ENCODE assay signal across 13 mouse cellular contexts in the genomic region with DNA sequence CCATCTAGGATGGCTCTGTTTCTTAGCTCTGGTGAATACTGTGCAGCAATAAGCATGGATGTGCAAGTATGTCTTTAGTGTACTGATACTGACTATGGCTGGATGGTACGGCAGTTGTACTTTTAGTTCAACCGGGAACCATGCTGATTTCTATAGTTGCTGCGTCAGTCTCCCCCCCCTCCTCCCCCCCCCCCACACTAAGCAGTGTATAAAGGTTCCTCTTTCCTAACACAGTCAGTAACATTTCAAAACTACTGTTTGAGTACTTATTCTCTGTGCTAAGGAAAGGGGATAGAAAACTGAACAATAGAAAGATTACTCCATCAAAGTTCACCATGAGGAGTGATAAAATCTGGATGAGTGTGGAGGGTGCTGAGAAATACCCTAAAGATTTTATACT.
"Had no signal": no experiment of that assay in that cellular context is flagged by ENCODE, and none has a peak within 500 bp of the region (broad histone marks: within the 10 kb centered on the region; RNA-seq: fewer than 3 reads in every experiment).

No protein-coding gene starts in this region.

- H3K4me2 ChIP-seq: kidney, embryonic 15.5 days; limb, embryonic 15.5 days; liver, embryonic 13.5 days; midbrain, embryonic 11.5 days; midbrain, embryonic 15.5 days; neural tube, embryonic 13.5 days had no signal

- H3K36me3 ChIP-seq: kidney, embryonic 15.5 days; limb, embryonic 15.5 days; liver, embryonic 13.5 days; midbrain, embryonic 15.5 days; neural tube, embryonic 13.5 days had no signal

- H3K4me1 ChIP-seq: kidney, embryonic 15.5 days; limb, embryonic 15.5 days; midbrain, embryonic 15.5 days; neural tube, embryonic 13.5 days had no signal

- H3K9ac ChIP-seq: kidney, embryonic 15.5 days; limb, embryonic 15.5 days; liver, embryonic 13.5 days; midbrain, embryonic 15.5 days; neural tube, embryonic 13.5 days had no signal

- DNase-seq: kidney, adult 18-20 months; kidney, postnatal 14 days; layer of hippocampus, adult 9-11 months; layer of hippocampus, postnatal 36 days; liver, embryonic 13.5 days; lung, adult 18-20 months; right cerebral cortex, postnatal 14 days; thymus, postnatal 14 days had no signal

- H3K27ac ChIP-seq: kidney, embryonic 15.5 days; limb, embryonic 15.5 days; liver, embryonic 13.5 days; midbrain, embryonic 15.5 days; neural tube, embryonic 13.5 days had no signal

- H3K27me3 ChIP-seq: kidney, embryonic 15.5 days; limb, embryonic 15.5 days; liver, embryonic 13.5 days; midbrain, embryonic 15.5 days; neural tube, embryonic 13.5 days had no signal

- ATAC-seq: midbrain, embryonic 15.5 days had no signal

- H3K4me3 ChIP-seq: kidney, embryonic 15.5 days; limb, embryonic 15.5 days; liver, embryonic 13.5 days; midbrain, embryonic 15.5 days; neural tube, embryonic 13.5 days had no signal

- H3K9me3 ChIP-seq: kidney, embryonic 15.5 days; limb, embryonic 15.5 days; liver, embryonic 13.5 days; midbrain, embryonic 15.5 days; neural tube, embryonic 13.5 days had no signal
